Mouse (Mus musculus): ENCODE measurements around the gene Spsb3. TPM values are rescaled to one million over a fixed set of nuclear protein-coding genes. Genes with fewer than 3 reads are reported as not detected.
A peak's percentile ranks its signal among the peaks of the same experiment; 100 is the strongest.

Spsb3 gene
- total RNA-seq, 2 experiments from 2014 or later = 27.8 to 31.5 TPM

GRCm38 (mm10) chr17:24895571-24896240 is 9.3 kb downstream of the Spsb3 start:
- DNase-seq = no peak

- peak; percentile 79 for DNase-seq
Measured at GRCm38 (mm10) chr17:24896241-24896992, 10.0 kb downstream of the Spsb3 start, which contains the start of gene Nme3. Nme3 (plus strand) TSS chr17:24896500.

GRCm38 (mm10) chr17:24896993-24897269 is 10.5 kb downstream of the Spsb3 start:
- DNase-seq = no peak

GRCm38 (mm10) chr17:24897600-24897999 is 11.2 kb downstream of the Spsb3 start:
- no peak for DNase-seq

GRCm38 (mm10) chr17:24898041-24898854 is 11.8 kb downstream of the Spsb3 start:
- no peak for DNase-seq

- DNase-seq = no peak
Measured at GRCm38 (mm10) chr17:24899153-24899552, 12.7 kb downstream of the Spsb3 start.

GRCm38 (mm10) chr17:24900014-24900413 is 13.6 kb downstream of the Spsb3 start:
- no peak for DNase-seq

GRCm38 (mm10) chr17:24902124-24902523 is 15.7 kb downstream of the Spsb3 start:
- no peak for DNase-seq

GRCm38 (mm10) chr17:24902671-24903474 is 16.4 kb downstream of the Spsb3 start:
- DNase-seq = no peak

GRCm38 (mm10) chr17:24903767-24904166 is 17.3 kb downstream of the Spsb3 start:
- no peak for DNase-seq

GRCm38 (mm10) chr17:24907591-24907990 is 21.1 kb downstream of the Spsb3 start:
- no peak for DNase-seq

- no peak for DNase-seq
Measured at GRCm38 (mm10) chr17:24913984-24914383, 27.5 kb downstream of the Spsb3 start.

- DNase-seq = no peak
Measured at GRCm38 (mm10) chr17:24923246-24923645, 36.8 kb downstream of the Spsb3 start.

- no peak for DNase-seq
Measured at GRCm38 (mm10) chr17:24929506-24929905, 43.1 kb downstream of the Spsb3 start.

GRCm38 (mm10) chr17:24932431-24932830 is 46.0 kb downstream of the Spsb3 start:
- DNase-seq = no peak

- no peak for DNase-seq
Measured at GRCm38 (mm10) chr17:24933163-24933562, 46.7 kb downstream of the Spsb3 start.

GRCm38 (mm10) chr17:24934926-24935325 is 48.5 kb downstream of the Spsb3 start:
- DNase-seq = no peak

- DNase-seq = no peak
Measured at GRCm38 (mm10) chr17:24935666-24936065, 49.2 kb downstream of the Spsb3 start.

- DNase-seq = peak; percentile 94
Measured at GRCm38 (mm10) chr17:24936259-24937237, 50.1 kb downstream of the Spsb3 start, which contains the start of gene Mapk8ip3. Mapk8ip3 (minus strand) TSS chr17:24936977.

GRCm38 (mm10) chr17:24937266-24937665 is 50.8 kb downstream of the Spsb3 start:
- DNase-seq = no peak

Measured in gastrocnemius, postnatal 25 days (tissue).